Mouse (Mus musculus) layer of hippocampus, adult 2 months (tissue): ENCODE measurements around the gene Ppp4r3a. TPM values are rescaled to one million over a fixed set of nuclear protein-coding genes. Genes with fewer than 3 reads are reported as not detected.

Source experiments
- DNase-seq, 2 experiments: peaks; one replicate each; pipeline ENCODE4 v3.0.0; 2022; ENCODE audit warnings: low spot score in 2 of 2
- H3K27ac ChIP-seq: fragments of 200-600 bp; 2 replicates; pipeline ENCODE4 v1.8.1; 2022
- H3K4me3 ChIP-seq: fragments of 200-600 bp; 2 replicates; pipeline ENCODE4 v1.8.1; 2022; ENCODE audit warnings: mild to moderate bottlenecking
- CTCF ChIP-seq: fragments of 200-600 bp; conservative IDR thresholded peaks from 2 replicates; pipeline ENCODE4 v1.8.1; 2022; ENCODE audit warnings: antibody characterized with exemption, mild to moderate bottlenecking, moderate library complexity
- microRNA-seq, 2 experiments: library from miRNA; unstranded; fragments of <30 nt; microRNA quantifications; one replicate each; pipeline ENCODE4 v1.2.0; 2021
- total RNA-seq, 2 experiments: library from RNA; stranded (reverse); gene quantifications; 2 replicates each; pipeline ENCODE4 v1.2.3; 2021

The Ppp4r3a gene
- total RNA-seq, 2 experiments from 2014 or later, result 38.4 to 44.7 TPM

- Histone ChIP-seq H3K27ac (peak overlapping the region; percentile 96), H3K4me3 (no peak overlapping the region)
- no peak for DNase-seq
- TF ChIP-seq CTCF, result no peak
These were observed 93.7 kb downstream of the Ppp4r3a start for GRCm38 (mm10) chr12:100989780-100990288.

Small RNA genes within 50 kb of the gene (microRNA-seq; reads per million reads assigned to microRNA genes)
- gene Mir1190, result 0 reads per million in 2 experiments

Other genes starting within 250 kb of the Ppp4r3a start
- 10 to 100 TPM; 20.1 to 22.2 TPM for gene Gpr68, start 175.5 kb downstream of the Ppp4r3a start, total RNA-seq
- 10 to 100 TPM; 24.3 to 33.7 TPM for gene Ccdc88c, start 54.6 kb downstream of the Ppp4r3a start, total RNA-seq